Mouse (Mus musculus): ENCODE measurements around the gene Armcx5.

- TF ChIP-seq CTCF (IDR thresholded peaks at IDR 0.05; ENCODE audit: control insufficient read depth, insufficient read depth, low read length), result no peak
- no peak for TF ChIP-seq POLR2A (IDR thresholded peaks at IDR 0.05; ENCODE audit: borderline replicate concordance, control insufficient read depth, low read depth, low read length)
Observed at GRCm38 (mm10) chrX:135703111-135703510, 39.4 kb upstream of the Armcx5 start.
